Mouse (Mus musculus) G1E (cell line): ENCODE measurements around the gene Gm28230.

Experiments used
- CTCF ChIP-seq: IDR thresholded peaks from 2 replicates; pipeline ENCODE4 v1.5.1; 2012; ENCODE audit warnings: low read depth, low read length, inconsistent platforms, mixed read lengths
- GATA2 ChIP-seq: IDR thresholded peaks from 2 replicates; pipeline ENCODE4 v1.6.1; 2012; ENCODE audit warnings: low read depth, low read length, inconsistent platforms, borderline replicate concordance
- TAL1 ChIP-seq: conservative IDR thresholded peaks from 2 replicates; pipeline ENCODE4 v1.6.1; 2012; ENCODE audit warnings: low read depth, low read length, inconsistent platforms, mixed read lengths

GRCm38 (mm10) chr2:74695813-74696430 is 30.6 kb upstream of the Gm28230 start:
- no peak for TF ChIP-seq CTCF
- TF ChIP-seq TAL1, result no peak
- TF ChIP-seq GATA2, result no peak
